Mouse (Mus musculus) ES-Bruce4 (cell line): Measurements from ENCODE around the gene Kit.

Experiments
- CTCF ChIP-seq: IDR thresholded peaks from one replicate; pipeline ENCODE4 v1.8.1; 2011; ENCODE audit warnings: low read depth, low read length
- POLR2A ChIP-seq: IDR thresholded peaks from one replicate; pipeline ENCODE4 v1.8.1; 2011; ENCODE audit warnings: low read length; ENCODE audit not compliant: insufficient read depth

DNA sequence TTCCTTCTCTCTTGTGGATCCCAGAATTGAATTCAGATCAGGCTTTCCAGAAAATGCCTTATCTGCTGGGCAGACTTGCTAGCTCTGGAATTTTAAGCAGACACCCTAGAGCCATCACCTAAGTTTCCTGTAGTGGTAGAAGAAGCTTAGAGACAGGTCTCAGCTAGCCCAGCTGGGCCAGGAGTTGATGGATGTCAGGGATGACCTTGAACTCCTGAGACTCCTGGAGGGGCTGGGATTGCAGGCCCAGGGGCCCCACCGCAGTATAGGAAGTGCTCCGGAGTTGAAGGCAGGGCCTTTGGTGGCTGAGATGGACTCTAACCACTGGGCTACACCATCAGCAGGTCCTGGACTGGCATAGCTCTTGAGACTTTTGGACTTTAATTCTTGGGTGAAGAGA, 22.6 kb downstream of the Kit start:
- TF ChIP-seq POLR2A (no peak), CTCF (no peak)
